Mouse (Mus musculus): ENCODE results near the gene Bcl9l.
"Not testable (repeated sequence)": the region's sequence is repeated elsewhere in the genome, so short reads cannot be mapped to it uniquely, and the experiment has no call there.

Bcl9l gene

DNA sequence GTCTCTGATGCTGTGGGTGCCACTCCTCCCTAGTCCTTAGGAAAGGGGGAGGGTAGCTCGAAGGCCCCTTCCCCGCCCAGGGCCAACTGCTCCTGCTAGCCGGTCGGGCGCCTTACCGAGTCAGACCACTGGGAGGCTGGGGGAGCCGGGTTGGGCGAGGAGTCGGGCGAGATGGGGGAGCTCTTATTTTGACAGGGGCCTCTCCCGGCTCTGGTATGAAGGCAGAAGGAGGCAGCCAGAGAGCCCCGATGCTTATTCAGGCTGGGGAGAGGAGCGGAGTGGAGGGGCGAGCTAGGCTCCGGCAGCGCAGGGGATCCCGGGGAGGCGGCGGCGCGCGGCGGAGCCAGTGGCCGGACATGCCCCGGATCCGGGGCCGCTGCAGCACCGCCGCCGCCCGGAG is at the start of gene Bcl9l:
Bcl9l (plus strand) TSS at position 274 of the 400 bp plus-strand sequence.
- DNase-seq (ENCODE audit: low spot score) = peak; percentile 93

DNA sequence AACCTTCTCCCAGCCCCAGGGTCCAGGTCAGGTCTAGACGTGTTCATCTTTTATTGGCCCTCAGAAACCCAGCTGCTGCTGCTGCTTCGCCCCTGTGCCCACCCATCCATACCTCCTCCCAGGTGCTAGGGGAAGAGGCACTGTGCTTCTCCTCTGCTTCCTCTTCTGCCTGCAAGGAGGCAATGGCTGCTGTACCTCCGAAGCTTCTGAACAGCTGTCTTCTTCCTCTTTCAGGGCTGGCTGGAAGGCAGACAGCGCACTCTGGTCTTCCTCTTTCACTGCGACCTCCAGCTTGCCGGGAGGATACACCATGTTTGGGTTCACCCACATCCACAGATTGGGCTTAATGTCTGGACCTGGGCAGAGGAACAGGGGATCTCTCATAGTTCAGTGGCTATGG is 46.9 kb upstream of the Bcl9l start:
- no peak for DNase-seq (ENCODE audit: low spot score)

GRCm38 (mm10) chr9:44440961-44441360 is 41.7 kb upstream of the Bcl9l start, which contains the start of gene Foxr1:
Gene Foxr1, minus strand, starts transcription at chr9:44441136.
- no peak for DNase-seq (ENCODE audit: low spot score)

DNA sequence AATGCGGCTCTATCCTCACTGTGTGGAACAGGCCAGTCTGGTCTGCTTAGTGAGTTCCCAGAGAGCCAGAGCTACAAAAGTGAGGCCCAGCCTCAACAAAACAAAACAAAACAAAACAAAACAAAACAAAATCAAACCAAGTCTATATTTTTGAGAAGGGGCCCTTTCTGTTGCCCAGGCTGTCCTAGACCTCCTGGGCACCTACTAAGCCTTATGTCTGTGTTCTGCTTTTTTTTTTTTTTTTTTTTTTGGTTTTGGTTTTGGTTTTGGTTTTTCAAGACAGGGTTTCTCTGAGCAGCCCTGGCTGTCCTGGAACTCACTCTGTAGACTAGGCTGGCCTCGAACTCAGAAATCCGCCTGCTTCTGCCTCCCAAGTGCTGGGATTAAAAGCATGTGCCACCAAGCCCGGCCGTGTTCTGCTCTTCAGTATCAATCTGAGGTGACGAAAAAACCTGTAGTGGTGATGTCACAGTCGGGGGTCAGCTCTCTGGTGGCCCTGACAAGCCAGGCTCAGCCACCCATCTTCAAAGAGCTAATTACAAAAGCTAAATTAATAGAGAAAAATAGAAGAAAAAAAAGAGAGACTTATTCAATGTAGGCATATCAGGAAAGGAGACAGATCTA is 38.1 kb upstream of the Bcl9l start:
- not testable (repeated sequence) for DNase-seq (ENCODE audit: low spot score)

DNA sequence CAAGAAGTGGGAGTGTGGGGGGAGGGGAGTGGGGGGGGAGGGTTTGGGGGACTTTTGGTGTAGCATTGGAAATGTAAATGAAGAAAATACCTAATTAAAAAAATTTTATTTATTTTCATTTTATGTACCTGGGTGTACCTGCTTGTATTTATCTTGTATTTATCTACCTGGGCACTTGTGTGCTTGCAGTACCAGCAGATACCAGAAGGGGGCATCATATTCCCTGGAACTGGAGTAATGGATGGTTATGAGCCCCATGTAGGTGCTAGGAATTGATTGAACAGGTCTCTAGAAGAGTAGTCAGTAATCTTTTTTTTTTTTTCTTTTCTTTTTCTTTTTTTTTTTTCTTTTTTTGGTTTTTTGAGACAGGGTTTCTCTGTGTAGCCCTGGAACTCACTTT is 32.2 kb upstream of the Bcl9l start:
- DNase-seq (ENCODE audit: low spot score) = no peak

GRCm38 (mm10) chr9:44454132-44454890 is 28.3 kb upstream of the Bcl9l start:
- DNase-seq (ENCODE audit: low spot score) = peak; percentile 78

DNA sequence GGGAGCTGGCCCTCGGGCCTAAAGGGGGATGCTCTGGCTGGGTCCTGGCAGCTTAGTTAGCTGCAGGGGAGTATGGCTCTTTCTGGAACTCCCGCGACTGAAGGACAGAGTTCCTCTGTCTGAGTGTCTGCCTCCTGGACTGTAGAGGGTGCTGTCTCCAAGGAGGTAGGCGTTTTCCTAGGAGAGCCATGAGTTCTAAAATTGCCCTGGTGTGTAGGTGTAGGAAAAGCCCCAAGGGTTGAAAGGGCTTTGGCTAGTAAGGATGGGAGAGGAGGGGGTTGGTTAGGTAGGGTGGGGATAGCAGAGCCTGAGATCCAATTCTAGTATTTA is 27.8 kb upstream of the Bcl9l start, which contains the start of gene Upk2:
Upk2 (minus strand) TSS at position 86 of the 330 bp plus-strand sequence.
- no peak for DNase-seq (ENCODE audit: low spot score)

- DNase-seq (ENCODE audit: low spot score) = no peak
Observed at GRCm38 (mm10) chr9:44457035-44457742, 25.4 kb upstream of the Bcl9l start.

DNA sequence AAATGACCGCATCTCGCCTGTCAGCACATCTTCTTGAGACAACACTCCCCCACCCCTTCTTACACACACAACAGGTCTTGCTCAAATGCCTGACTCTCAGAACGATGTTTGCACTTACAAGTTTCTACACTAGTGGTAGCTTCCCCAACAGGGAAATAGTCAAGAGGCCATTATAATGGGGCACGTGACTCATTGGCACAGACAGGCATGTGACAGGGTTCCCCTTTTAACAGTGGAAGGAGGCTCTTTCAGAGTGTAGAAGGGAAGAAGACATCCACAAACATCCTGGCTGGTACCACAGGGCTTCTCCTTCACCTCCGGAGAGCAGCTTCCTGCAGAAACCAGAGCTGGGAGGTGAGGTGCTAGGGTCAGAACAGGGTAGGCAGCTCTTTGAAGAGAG is 20.7 kb upstream of the Bcl9l start:
- DNase-seq (ENCODE audit: low spot score) = no peak

DNA sequence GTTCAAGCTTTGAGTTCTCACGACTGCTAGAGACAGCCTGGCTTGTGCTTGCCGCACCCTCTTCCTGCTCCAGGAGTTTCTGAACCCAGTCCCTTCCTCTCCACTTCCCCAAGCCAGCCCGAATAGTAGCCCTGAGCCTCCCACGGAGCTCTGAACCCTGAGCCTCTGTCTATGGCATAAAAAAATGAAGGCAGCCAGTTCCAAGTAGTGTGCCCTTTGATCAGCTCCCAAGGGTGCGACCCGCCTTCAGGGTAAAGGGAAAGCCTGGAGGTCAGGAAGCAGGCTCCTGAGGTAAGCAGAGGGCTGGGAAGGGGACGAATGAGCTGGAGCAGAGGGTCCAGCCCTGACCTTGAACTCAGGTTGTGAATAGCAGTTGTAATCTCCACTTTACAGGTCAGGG is 14.4 kb upstream of the Bcl9l start:
- no peak for DNase-seq (ENCODE audit: low spot score)

DNA sequence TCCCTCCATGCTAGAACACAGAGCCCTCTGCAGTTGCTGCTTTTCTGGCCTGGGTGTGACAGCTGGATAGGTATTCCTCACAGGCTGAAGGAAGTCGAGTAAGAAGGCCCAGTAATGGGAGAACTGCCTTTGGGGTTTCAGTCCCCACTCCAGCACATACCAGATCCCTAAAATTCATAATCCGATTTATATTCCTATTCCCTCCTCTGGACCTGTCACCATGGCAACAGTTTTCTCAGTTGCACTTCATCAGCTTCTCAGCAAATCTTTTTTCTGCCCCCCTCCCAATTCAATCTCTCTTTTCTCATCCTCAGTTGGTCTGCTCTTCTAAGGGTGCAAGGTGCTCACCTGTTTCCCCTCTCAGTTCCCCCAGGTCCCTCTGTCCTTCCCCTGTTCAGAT is 13.8 kb upstream of the Bcl9l start:
- DNase-seq (ENCODE audit: low spot score) = no peak

GRCm38 (mm10) chr9:44473184-44473583 is 9.4 kb upstream of the Bcl9l start:
- DNase-seq (ENCODE audit: low spot score) = no peak

DNA sequence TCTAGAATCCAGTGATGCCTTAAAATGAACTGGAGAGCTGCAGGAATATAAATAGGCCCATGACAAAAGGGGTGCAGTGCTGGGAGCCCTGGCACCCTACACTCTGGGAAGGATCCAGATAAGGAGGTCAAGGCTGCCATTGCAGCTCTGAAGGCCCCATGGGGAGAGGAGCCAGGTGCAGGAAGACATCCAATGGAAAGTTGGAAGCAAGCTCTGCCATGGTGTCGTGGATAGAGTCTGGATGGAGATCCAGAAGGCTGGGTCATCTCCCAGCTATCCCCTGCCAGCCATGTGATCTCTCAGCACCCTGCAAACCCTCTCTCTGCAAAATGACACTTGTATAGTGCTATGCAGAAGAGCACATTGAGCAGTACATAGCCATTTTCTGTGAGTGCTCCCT is 8.3 kb upstream of the Bcl9l start:
- no peak for DNase-seq (ENCODE audit: low spot score)

DNA sequence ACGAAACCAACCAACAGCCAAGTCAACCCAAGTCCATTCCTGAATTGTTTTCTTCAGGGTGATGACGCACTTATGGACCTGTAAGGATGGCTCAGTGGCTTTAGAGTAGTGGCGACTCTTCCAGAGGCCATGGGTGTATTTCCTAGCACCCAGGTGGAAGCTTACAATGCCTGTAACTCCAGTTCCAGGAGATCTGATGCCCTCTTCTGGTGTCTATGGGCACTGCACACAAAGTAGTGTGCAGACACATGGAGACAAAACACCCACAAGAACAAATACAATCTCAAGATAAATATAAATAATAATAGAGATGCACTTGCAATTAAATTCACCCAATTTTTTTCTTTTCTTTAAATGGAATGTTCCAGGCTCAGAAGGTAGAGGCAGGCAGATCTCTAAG is 6.7 kb upstream of the Bcl9l start:
- DNase-seq (ENCODE audit: low spot score) = no peak

DNA sequence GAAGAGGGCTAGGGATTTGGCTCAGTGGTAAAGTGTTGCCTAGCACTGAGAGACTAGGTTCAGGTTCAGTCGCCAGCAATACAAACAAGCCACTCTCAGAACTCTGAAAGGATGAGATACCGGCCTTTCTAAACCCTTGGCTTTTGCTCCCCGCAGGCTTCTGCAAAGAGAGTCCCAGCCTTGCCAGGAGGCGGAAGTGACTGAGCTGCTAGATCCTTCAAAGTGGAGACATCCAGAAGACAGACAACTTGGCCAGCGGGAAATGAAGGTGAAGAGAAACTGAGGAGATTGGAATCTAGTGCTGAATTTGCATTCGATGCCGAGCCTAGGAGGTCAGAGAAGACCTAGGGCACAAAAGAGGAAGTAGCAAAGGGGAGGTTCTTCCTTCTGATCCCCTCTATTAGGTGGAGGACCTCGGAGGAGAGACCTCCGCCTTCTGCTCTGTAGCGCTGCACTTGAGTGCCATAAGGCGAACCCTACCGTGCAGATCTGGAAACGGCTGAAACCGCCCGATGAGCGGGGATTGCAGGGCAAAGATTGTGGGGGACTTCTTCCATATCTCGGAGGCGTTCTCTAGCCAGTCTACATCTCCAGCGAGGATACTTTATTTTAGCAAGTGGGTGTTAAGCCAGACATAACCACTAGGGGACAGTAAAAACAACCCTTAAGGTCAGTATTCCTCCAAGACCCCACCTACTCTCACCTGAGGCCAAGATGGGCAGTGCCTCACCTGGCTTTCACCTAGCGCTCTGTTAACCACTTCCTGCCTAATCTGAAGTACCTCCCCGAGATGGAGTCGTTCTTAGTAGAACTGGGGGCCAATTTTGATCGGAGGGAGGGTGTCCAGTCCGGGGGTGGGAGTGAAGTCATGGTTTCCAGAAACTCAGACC is 5.0 kb upstream of the Bcl9l start:
- DNase-seq (ENCODE audit: low spot score) = peak; percentile 38

- DNase-seq (ENCODE audit: low spot score) = peak; percentile 63
Observed at GRCm38 (mm10) chr9:44478229-44478921, 4.2 kb upstream of the Bcl9l start.

DNA sequence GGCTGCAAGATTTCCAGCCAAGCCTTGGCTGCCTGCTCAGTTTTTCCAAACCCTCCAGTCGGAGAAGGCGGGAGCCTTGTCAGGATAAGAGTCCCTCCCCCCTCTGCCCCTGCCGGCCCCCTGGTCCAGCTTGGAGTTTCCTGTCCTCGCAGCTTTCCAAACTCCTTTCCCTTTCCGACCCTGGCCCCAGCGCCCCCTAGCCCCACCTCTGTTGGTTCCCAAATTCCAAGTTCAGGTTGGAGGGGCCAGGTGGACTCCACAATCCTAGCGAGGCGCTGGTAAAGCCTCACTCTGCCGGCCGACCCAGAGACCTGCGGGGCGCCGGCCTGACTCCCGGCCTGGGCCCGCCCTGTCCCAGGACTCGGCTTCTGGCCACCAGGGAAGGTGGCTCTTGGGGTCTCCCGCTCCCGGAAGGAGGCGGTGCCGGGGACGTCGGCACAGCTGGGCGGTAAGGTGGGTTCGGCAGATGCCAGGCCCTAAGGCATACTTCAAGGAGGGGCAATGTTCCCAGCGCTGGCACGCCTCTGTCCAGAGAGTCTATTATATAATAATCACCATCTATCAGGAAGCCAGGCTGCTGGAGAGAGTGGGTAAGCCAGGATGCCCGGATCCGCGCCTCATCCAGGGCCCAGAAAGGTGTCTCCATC is 3.5 kb upstream of the Bcl9l start:
- DNase-seq (ENCODE audit: low spot score) = peak; percentile 79

DNA sequence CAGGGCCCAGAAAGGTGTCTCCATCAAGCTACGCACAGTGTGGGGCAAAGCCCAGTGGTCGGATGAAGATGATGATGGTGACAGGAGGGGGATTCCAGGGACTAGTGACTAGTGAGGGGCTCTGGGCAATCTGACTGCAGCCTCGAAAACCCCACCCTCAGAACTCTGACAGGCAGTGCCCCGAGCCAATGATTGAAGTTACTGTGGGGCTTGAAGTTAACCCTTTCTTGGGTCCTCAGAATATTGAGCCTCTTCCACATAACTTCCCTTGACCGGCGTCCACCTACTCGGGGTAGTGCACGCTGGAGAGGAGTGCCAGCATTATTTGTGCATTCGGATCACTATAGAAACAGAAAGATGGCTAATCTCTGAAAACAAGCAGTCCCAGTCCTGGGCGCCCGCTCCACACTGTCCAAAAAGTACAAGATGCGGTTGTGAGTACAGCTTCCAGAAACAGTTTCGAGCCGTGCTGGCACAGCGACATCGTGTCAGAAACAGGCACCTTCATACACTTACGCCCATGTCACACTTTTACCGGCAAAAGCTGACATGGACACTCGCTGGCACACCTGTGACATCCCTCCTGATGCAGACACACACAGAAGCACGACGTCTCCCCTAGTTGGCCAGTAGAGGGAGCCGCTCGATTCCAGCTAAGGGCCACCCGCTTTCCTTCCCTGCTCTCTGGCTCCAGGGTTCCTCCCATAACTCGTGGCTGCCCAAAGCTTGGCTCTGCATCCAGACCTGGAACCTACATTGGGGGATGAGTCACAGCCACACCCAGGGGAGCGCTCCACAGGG is 2.8 kb upstream of the Bcl9l start:
- DNase-seq (ENCODE audit: low spot score) = peak; percentile 82

GRCm38 (mm10) chr9:44482112-44482511 is 513 bp upstream of the Bcl9l start:
- DNase-seq (ENCODE audit: low spot score) = no peak

GRCm38 (mm10) chr9:44483041-44483509 is 450 bp downstream of the Bcl9l start:
- no peak for DNase-seq (ENCODE audit: low spot score)
